Mouse (Mus musculus) G1E-ER4 (cell line): ENCODE measurements around the gene Olfr556. TPM values are rescaled to one million over a fixed set of nuclear protein-coding genes. Genes with fewer than 3 reads are reported as not detected.

Experiments
- GATA1 ChIP-seq: IDR thresholded peaks from one replicate; pipeline ENCODE4 v1.8.0; 2012; ENCODE audit warnings: low read length, inconsistent platforms
- polyA plus RNA-seq: library from polyadenylated mRNA; stranded (reverse); fragments of >175 nt; gene quantifications from 2 replicates; pipeline ENCODE4 v1.2.3, GENCODE M21; 2012

The Olfr556 gene
- polyA plus RNA-seq = not detected in 2 replicates

GRCm38 (mm10) chr7:102664599-102664998, at the start of gene Olfr556:
Gene Olfr556, plus strand, starts transcription at chr7:102664899.
- TF ChIP-seq GATA1 = no peak

- no peak for TF ChIP-seq GATA1
Measured at GRCm38 (mm10) chr7:102618118-102618517, 46.6 kb upstream of the Olfr556 start, which contains the start of gene Olfr553. Gene Olfr553, minus strand, starts transcription at chr7:102618218.

- no peak for TF ChIP-seq GATA1
Measured at GRCm38 (mm10) chr7:102619608-102620007, 45.1 kb upstream of the Olfr556 start.

GRCm38 (mm10) chr7:102636665-102637064, 28.0 kb upstream of the Olfr556 start:
- TF ChIP-seq GATA1 = no peak

- no peak for TF ChIP-seq GATA1
Measured at GRCm38 (mm10) chr7:102638132-102638531, 26.6 kb upstream of the Olfr556 start, which contains the start of gene Olfr554. Gene Olfr554, plus strand, starts transcription at chr7:102638432.

GRCm38 (mm10) chr7:102658523-102658922, 6.2 kb upstream of the Olfr556 start, which contains the start of gene Olfr555:
Gene Olfr555, plus strand, starts transcription at chr7:102658823.
- no peak for TF ChIP-seq GATA1

- TF ChIP-seq GATA1 = no peak
Measured at GRCm38 (mm10) chr7:102665378-102665777, 679 bp downstream of the Olfr556 start.

GRCm38 (mm10) chr7:102676225-102676624, 11.5 kb downstream of the Olfr556 start:
- no peak for TF ChIP-seq GATA1

GRCm38 (mm10) chr7:102681916-102682315, 17.2 kb downstream of the Olfr556 start:
- no peak for TF ChIP-seq GATA1

- no peak for TF ChIP-seq GATA1
Measured at GRCm38 (mm10) chr7:102686944-102687501, 22.3 kb downstream of the Olfr556 start, which contains the start of gene Trim68. Gene Trim68, minus strand, starts transcription at chr7:102687327.

GRCm38 (mm10) chr7:102695358-102696125, 30.8 kb downstream of the Olfr556 start, which contains the start of gene Olfr557:
Gene Olfr557, plus strand, starts transcription at chr7:102695910.
- TF ChIP-seq GATA1 = no peak

- no peak for TF ChIP-seq GATA1
Measured at GRCm38 (mm10) chr7:102698461-102698860, 33.8 kb downstream of the Olfr556 start.

GRCm38 (mm10) chr7:102701915-102702314, 37.2 kb downstream of the Olfr556 start, which contains the start of gene Olfr558:
Gene Olfr558, plus strand, starts transcription at chr7:102702215.
- no peak for TF ChIP-seq GATA1

GRCm38 (mm10) chr7:102718970-102719369, 54.3 kb downstream of the Olfr556 start, which contains the start of gene Olfr33:
Gene Olfr33, minus strand, starts transcription at chr7:102719070.
- no peak for TF ChIP-seq GATA1

Other genes with a start within 250 kb of the Olfr556 start
- 96.3 and 156 TPM in 2 replicates for gene Rrm1, start 223.2 kb upstream of the Olfr556 start, polyA plus RNA-seq
- not detected in 2 replicates for gene Olfr543, start 183.2 kb upstream of the Olfr556 start, polyA plus RNA-seq
- gene Olfr544, start 176.6 kb upstream of the Olfr556 start, polyA plus RNA-seq = not detected in 2 replicates
- gene Olfr545, start 165.3 kb upstream of the Olfr556 start, polyA plus RNA-seq = not detected in 2 replicates
- not detected in 2 replicates for gene Olfr547, start 130.2 kb upstream of the Olfr556 start, polyA plus RNA-seq
- not detected in 2 replicates for gene Olfr548-ps1, start 124.0 kb upstream of the Olfr556 start, polyA plus RNA-seq
- gene Olfr549, start 115.0 kb upstream of the Olfr556 start, polyA plus RNA-seq = not detected in 2 replicates
- gene Trim21, start 99.4 kb upstream of the Olfr556 start, polyA plus RNA-seq = 2.4 and 5.2 TPM in 2 replicates
- gene Olfr550, start 93.5 kb upstream of the Olfr556 start, polyA plus RNA-seq = not detected in 2 replicates
- not detected in 2 replicates for gene Olfr551, start 73.0 kb upstream of the Olfr556 start, polyA plus RNA-seq
- not detected in 2 replicates for gene Olfr552, start 67.1 kb upstream of the Olfr556 start, polyA plus RNA-seq
- gene Olfr553, start 46.7 kb upstream of the Olfr556 start, polyA plus RNA-seq = not detected in 2 replicates
- gene Olfr554, start 26.5 kb upstream of the Olfr556 start, polyA plus RNA-seq = not detected in 2 replicates
- gene Olfr555, start 6.1 kb upstream of the Olfr556 start, polyA plus RNA-seq = not detected in 2 replicates
- 1.8 and 1.9 TPM in 2 replicates for gene Trim68, start 22.4 kb downstream of the Olfr556 start, polyA plus RNA-seq
- not detected in 2 replicates for gene Olfr557, start 31.0 kb downstream of the Olfr556 start, polyA plus RNA-seq
- gene Olfr558, start 37.3 kb downstream of the Olfr556 start, polyA plus RNA-seq = not detected in 2 replicates
- not detected in 2 replicates for gene Olfr33, start 54.2 kb downstream of the Olfr556 start, polyA plus RNA-seq
- not detected in 2 replicates for gene Olfr559, start 62.6 kb downstream of the Olfr556 start, polyA plus RNA-seq
- not detected in 2 replicates for gene Olfr560, start 94.5 kb downstream of the Olfr556 start, polyA plus RNA-seq
- not detected in 2 replicates for gene Olfr78, start 94.6 kb downstream of the Olfr556 start, polyA plus RNA-seq
- gene Olfr561, start 106.3 kb downstream of the Olfr556 start, polyA plus RNA-seq = not detected in 2 replicates
- gene Olfr564, start 138.6 kb downstream of the Olfr556 start, polyA plus RNA-seq = not detected in 2 replicates
- not detected in 2 replicates for gene Olfr566, start 193.9 kb downstream of the Olfr556 start, polyA plus RNA-seq
- gene Olfr568, start 212.2 kb downstream of the Olfr556 start, polyA plus RNA-seq = not detected in 2 replicates
- gene Olfr569, start 226.0 kb downstream of the Olfr556 start, polyA plus RNA-seq = not detected in 2 replicates
- gene Olfr570, start 229.7 kb downstream of the Olfr556 start, polyA plus RNA-seq = not detected in 2 replicates